Mouse (Mus musculus) liver, embryonic 15.5 days (tissue): ENCODE measurements at regions not wholly inside any gene's neighbourhood (a gene's known extent, or its start where the extent isn't known, plus 50 kb on each side); places are given as distances from the start of the nearest gene placed in this dataset.

Experiments used
- ATAC-seq: fragments of 200-750 bp; cut with Nextera tagmentation; 2 replicates; pipeline ENCODE4 v1.8.0; 2017; ENCODE audit warnings: moderate number of reproducible peaks, mild to moderate bottlenecking, moderate library complexity; ENCODE audit not compliant: insufficient read depth
- H3K27ac ChIP-seq: fragments of 300-500 bp; sonication (generic); replicated peaks from 2 replicates; pipeline ENCODE4 v1.5.1; 2015; ENCODE audit warnings: mild to moderate bottlenecking, inconsistent platforms
- H3K27me3 ChIP-seq: fragments of 300-500 bp; sonication (generic); 2 replicates; pipeline ENCODE4 v1.6.1; 2015; ENCODE audit warnings: mild to moderate bottlenecking, inconsistent platforms
- H3K36me3 ChIP-seq: fragments of 300-500 bp; sonication (generic); replicated peaks from 2 replicates; pipeline ENCODE4 v1.6.1; 2015; ENCODE audit warnings: moderate library complexity, mild to moderate bottlenecking, inconsistent platforms
- H3K4me1 ChIP-seq: fragments of 300-500 bp; sonication (generic); replicated peaks from 2 replicates; pipeline ENCODE4 v1.6.1; 2015; ENCODE audit warnings: inconsistent platforms
- H3K4me2 ChIP-seq: fragments of 300-500 bp; sonication (generic); 2 replicates; pipeline ENCODE4 v1.6.1; 2015; ENCODE audit warnings: moderate library complexity, mild to moderate bottlenecking, inconsistent platforms
- H3K4me3 ChIP-seq: fragments of 300-500 bp; sonication (generic); replicated peaks from 2 replicates; pipeline ENCODE4 v1.5.1; 2015; ENCODE audit warnings: mild to moderate bottlenecking, inconsistent platforms
- H3K9ac ChIP-seq: fragments of 300-500 bp; sonication (generic); 2 replicates; pipeline ENCODE4 v1.6.1; 2015; ENCODE audit warnings: moderate library complexity, mild to moderate bottlenecking, inconsistent platforms
- H3K9me3 ChIP-seq: fragments of 300-500 bp; sonication (generic); replicated peaks from 2 replicates; pipeline ENCODE4 v1.6.1; 2016; ENCODE audit warnings: inconsistent platforms
- WGBS: fragments of 180-500 bp; shearing (Covaris S2); methylation state at CpG from one replicate; pipeline ENCODE4 v1.1.7; 2015; ENCODE audit warnings: mixed read lengths; ENCODE audit not compliant: insufficient replicate concordance; 5-methylcytosine and 5-hydroxymethylcytosine counted together

DNA sequence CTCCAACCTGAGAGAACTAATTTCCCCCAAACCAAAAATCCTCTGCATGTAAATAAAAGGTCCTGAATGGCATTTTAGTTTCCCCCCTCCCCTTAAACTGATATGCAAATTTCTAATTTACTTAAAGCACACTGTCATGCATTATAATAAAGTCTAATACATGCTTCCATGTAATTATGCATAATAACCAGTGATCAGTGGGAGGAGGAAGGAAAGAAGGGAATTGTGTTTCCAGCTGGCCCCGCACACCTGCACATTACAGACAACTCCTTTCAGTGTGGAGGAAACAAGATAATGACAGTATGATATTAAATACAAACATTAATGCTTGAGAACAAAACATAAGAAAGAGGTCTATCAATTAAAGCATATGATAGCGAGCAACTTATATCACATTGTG is 329.5 kb upstream of the Lcorl start:
- no peaks in the 10 kb centered on the region for H3K27me3 ChIP-seq
- no peak for ATAC-seq
- no peaks in the 10 kb centered on the region for H3K9me3 ChIP-seq
- no peak overlapping the region for H3K9ac ChIP-seq
- no peaks in the 10 kb centered on the region for H3K4me1 ChIP-seq
- no peak overlapping the region for H3K4me2 ChIP-seq
- WGBS: 71% methylated on average over 2 of the region's 2 CpGs
- no peak overlapping the region for H3K4me3 ChIP-seq
- H3K36me3 ChIP-seq: no peaks in the 10 kb centered on the region
- no peak overlapping the region for H3K27ac ChIP-seq

DNA sequence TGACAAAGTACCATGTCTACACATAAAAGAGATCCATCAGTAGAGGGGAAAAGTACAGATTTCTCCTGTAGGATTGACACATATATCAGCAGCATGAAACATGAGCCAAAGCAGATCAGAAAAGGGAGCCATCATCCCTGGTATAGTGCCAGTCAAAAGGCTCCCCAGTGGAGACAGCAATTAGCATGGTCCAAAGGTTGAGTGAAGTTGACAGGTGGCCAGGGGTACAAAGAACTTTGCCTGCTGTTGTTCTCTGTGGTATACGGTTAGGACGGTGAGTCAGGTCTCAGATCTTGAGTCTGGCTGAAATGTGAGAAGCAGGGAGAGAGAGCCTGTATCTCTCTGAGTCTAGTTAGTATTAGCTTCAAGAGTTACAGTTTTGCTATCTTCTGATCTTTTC is 324.7 kb upstream of the Lcorl start:
- no peaks in the 10 kb centered on the region for H3K36me3 ChIP-seq
- no peaks in the 10 kb centered on the region for H3K9me3 ChIP-seq
- WGBS: 75% methylated on average over 2 of the region's 2 CpGs
- no peak overlapping the region for H3K4me3 ChIP-seq
- H3K27me3 ChIP-seq: no peaks in the 10 kb centered on the region
- H3K4me2 ChIP-seq: no peak overlapping the region
- H3K9ac ChIP-seq: no peak overlapping the region
- H3K27ac ChIP-seq: no peak overlapping the region
- no peaks in the 10 kb centered on the region for H3K4me1 ChIP-seq
- no peak for ATAC-seq

DNA sequence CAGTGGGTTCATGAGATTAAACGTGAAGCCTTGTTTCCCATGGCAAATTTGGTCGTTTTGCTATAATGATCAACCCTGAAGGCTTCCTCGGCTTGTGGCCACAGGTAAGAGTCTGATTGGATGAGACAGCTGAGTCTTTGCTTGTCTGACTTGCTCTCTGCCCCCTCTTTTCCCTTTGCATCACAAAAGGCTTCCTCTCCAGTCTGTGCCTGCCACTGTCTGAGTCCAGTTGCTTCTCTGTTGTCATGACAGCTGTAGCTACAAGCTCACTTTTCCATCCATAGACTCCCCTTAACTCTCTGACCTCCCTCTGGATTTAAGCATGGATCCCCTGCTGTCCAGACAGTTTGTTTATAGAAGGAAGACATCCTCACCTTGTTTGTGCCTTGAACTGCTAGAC is 314.9 kb upstream of the Lcorl start:
- H3K27me3 ChIP-seq: no peaks in the 10 kb centered on the region
- H3K4me3 ChIP-seq: no peak overlapping the region
- 32% methylated on average over 3 of the region's 3 CpGs for WGBS
- no peaks in the 10 kb centered on the region for H3K9me3 ChIP-seq
- H3K27ac ChIP-seq: no peak overlapping the region
- no peaks in the 10 kb centered on the region for H3K4me1 ChIP-seq
- no peaks in the 10 kb centered on the region for H3K36me3 ChIP-seq
- H3K9ac ChIP-seq: no peak overlapping the region
- H3K4me2 ChIP-seq: no peak overlapping the region
- ATAC-seq: no peak

DNA sequence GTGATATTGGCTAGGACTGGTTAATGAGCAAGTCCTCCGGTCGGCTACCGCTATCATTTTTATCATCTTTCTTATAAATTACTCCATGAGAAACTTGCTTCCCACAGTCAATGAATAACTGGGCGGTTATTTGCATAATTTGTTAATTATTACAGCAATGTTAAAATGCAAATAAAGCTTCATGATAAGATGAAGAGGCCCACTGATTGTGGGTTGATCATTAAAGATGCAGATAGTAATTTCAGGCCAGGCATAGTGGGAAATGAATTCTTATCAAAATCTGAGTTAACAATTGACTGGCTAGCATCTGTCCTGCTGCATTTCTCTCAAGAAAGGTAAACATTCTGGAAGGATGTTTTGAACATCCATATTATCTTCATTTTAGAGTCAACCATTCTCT is 303.4 kb upstream of the Lcorl start:
- no peak for ATAC-seq
- H3K27ac ChIP-seq: no peak overlapping the region
- no peak overlapping the region for H3K9ac ChIP-seq
- no peaks in the 10 kb centered on the region for H3K36me3 ChIP-seq
- no peak overlapping the region for H3K4me3 ChIP-seq
- H3K9me3 ChIP-seq: no peaks in the 10 kb centered on the region
- H3K27me3 ChIP-seq: no peaks in the 10 kb centered on the region
- H3K4me2 ChIP-seq: no peak overlapping the region
- H3K4me1 ChIP-seq: no peaks in the 10 kb centered on the region
- 72% methylated on average over 4 of the region's 4 CpGs for WGBS

DNA sequence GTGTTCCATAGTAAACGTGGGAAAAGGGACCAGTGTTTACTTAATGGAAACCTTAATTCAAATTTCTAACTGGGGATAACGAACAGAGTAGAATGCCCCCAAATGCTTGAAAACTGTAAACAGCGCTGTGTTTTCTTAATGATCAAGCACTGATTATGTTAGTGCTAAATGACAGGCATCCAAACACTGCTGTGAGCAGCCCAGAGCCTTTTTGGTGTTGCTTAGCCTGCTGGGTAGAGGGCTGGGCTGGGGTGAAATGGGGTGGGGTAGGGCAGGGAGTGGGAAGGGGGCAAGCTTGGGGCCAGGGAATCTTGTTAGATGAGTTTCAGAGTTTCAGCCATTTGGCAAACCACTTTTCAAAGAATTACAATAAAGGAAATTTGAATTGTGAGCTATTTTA is 294.6 kb upstream of the Lcorl start:
- no peaks in the 10 kb centered on the region for H3K9me3 ChIP-seq
- H3K4me2 ChIP-seq: no peak overlapping the region
- H3K4me3 ChIP-seq: no peak overlapping the region
- no peak overlapping the region for H3K27ac ChIP-seq
- H3K36me3 ChIP-seq: no peaks in the 10 kb centered on the region
- H3K27me3 ChIP-seq: no peaks in the 10 kb centered on the region
- no peak for ATAC-seq
- H3K9ac ChIP-seq: no peak overlapping the region
- no peaks in the 10 kb centered on the region for H3K4me1 ChIP-seq
- WGBS: 37% methylated on average over 3 of the region's 3 CpGs

DNA sequence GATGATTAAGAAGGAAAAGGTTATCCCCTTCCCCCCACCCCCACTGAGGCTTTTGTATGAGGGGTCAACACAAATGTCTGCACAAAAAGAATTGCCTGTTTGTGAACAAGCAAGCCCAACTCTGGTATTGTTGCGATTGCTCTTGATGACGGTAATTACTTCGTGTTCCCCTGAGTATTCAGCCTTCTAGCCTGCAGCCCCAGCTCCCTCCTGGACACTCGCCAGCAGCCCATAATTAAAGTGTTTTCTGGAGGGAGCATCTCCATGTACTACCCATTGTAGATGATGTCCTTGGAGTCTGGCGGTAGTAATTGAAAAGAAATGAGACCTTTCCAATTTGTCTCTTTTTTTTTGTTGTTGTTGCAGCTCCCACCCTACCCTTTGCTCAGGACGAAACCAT is 293.4 kb upstream of the Lcorl start:
- no peaks in the 10 kb centered on the region for H3K27me3 ChIP-seq
- no peaks in the 10 kb centered on the region for H3K4me1 ChIP-seq
- 58% methylated on average over 6 of the region's 6 CpGs for WGBS
- ATAC-seq: no peak
- no peaks in the 10 kb centered on the region for H3K36me3 ChIP-seq
- no peaks in the 10 kb centered on the region for H3K9me3 ChIP-seq
- no peak overlapping the region for H3K4me2 ChIP-seq
- H3K9ac ChIP-seq: no peak overlapping the region
- no peak overlapping the region for H3K27ac ChIP-seq
- H3K4me3 ChIP-seq: no peak overlapping the region

DNA sequence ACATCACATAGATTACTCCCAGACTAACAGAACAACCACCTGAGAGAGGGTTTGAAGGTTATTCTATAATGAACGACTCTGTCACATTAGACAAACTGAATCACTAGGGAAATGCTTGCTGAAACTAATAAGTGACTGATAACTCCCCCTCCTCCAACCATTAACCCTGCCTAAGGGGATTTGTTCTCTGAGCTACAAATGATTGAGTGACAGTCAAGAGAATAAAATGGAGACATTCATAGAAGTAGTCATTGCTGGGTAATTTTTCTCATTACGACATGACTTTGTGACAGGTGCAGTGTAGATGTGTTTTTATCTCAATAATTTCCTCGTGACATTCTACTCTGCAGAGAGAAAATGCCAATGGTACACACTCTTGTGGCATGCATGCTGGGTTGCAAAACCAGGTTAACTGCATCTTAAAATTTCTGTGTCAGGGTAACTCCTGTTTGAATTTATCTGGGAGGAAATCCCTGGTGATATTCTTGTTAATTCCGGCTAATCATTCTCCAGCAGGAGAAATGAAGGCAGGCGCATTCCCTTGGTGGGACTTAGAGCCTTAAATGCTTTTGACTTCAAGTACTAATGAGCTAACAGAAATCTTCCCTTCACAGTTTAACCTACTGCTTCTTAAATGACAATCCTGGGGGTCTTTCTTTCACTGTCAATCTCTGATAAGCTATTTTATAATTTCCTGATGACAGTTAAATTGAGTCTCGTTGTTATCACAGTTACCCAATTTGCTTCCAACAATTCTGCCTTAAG is 292.6 kb upstream of the Lcorl start:
- Histone ChIP-seq H3K4me2 (no peak overlapping the region), H3K4me3 (no peak overlapping the region), H3K9me3 (no peaks in the 10 kb centered on the region), H3K27me3 (no peaks in the 10 kb centered on the region), H3K27ac (no peak overlapping the region), H3K9ac (no peak overlapping the region), H3K4me1 (no peaks in the 10 kb centered on the region), H3K36me3 (no peaks in the 10 kb centered on the region)
- WGBS: 62% methylated on average over 6 of the region's 6 CpGs
- no peak for ATAC-seq

DNA sequence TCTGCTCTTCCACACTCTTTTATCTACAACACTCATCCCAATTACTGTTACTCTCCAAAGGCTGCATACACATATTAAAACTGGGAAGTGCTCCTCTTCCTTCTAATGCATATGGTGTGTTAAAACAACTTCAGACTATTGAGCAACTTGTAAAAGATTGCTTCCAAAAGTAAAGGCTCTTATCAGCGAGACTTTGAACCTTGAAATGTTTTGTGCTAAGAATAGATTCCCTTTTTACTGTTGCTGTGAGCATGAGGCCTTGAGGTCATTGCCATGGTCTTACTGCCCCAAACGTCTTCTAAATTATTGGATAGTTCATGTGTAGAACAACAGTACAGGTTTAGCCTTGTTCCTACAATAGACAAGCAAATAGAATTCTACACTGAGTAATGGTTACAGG is 281.6 kb upstream of the Lcorl start:
- H3K9me3 ChIP-seq: no peaks in the 10 kb centered on the region
- H3K4me3 ChIP-seq: no peak overlapping the region

DNA sequence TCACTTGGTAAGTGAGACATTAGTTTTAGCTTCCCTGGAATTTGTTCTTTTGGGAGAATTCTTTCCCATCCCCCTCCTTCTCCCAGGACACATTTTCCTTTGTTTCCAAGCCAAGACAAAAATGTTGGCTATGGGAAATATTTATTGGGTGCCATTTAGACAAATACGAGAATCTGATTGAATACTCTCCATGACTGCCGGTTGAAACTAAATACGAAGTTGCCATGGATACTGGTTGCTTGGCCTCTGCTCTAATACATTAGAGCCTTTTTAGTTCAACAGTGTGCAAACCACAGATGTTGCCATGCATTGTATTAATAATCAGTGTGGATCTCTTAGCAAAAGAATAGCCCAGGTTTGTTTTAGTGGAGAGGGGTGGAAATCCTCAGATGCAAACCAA is 280.3 kb upstream of the Lcorl start:
- H3K36me3 ChIP-seq: no peaks in the 10 kb centered on the region
- no peak for ATAC-seq

More for the DNA sequence above, 281.6 kb upstream of the Lcorl start:
- Histone ChIP-seq H3K27ac (no peak overlapping the region), H3K27me3 (no peaks in the 10 kb centered on the region), H3K4me2 (no peak overlapping the region), H3K4me1 (no peaks in the 10 kb centered on the region), H3K36me3 (no peaks in the 10 kb centered on the region), H3K9ac (no peak overlapping the region)
- ATAC-seq: no peak
- WGBS: 31% methylated on average over 2 of the region's 2 CpGs

DNA sequence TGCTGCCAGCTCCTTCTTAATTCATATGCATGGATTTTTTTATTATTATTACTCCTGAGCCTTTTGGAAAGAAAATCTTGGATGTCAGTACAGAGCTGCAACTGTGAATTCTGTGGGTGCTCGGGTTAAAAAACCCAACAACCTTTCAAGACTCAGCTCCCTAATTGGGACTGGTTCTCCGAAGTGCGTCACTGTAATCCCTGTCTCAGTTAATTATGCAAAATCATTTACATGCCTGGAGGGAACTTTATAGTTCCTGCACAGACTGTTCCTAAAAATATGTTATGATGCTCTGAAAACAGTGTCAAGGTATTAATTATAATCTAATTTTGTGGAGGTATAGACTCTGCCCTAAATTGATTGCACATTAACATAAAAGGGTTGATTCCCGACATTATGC is 250.6 kb upstream of the Lcorl start:
- H3K27ac ChIP-seq: no peak overlapping the region
- no peaks in the 10 kb centered on the region for H3K9me3 ChIP-seq
- no peaks in the 10 kb centered on the region for H3K4me1 ChIP-seq
- H3K4me2 ChIP-seq: no peak overlapping the region
- H3K36me3 ChIP-seq: no peaks in the 10 kb centered on the region
- H3K27me3 ChIP-seq: no peaks in the 10 kb centered on the region
- no peak for ATAC-seq
- H3K9ac ChIP-seq: no peak overlapping the region
- 63% methylated on average over 4 of the region's 4 CpGs for WGBS
- H3K4me3 ChIP-seq: no peak overlapping the region

More for the DNA sequence above, 280.3 kb upstream of the Lcorl start:
- no peak overlapping the region for H3K4me3 ChIP-seq
- no peaks in the 10 kb centered on the region for H3K27me3 ChIP-seq
- H3K27ac ChIP-seq: no peak overlapping the region
- H3K9ac ChIP-seq: no peak overlapping the region
- H3K4me1 ChIP-seq: no peaks in the 10 kb centered on the region
- no peak overlapping the region for H3K4me2 ChIP-seq
- 67% methylated on average over 3 of the region's 3 CpGs for WGBS
- H3K9me3 ChIP-seq: no peaks in the 10 kb centered on the region

DNA sequence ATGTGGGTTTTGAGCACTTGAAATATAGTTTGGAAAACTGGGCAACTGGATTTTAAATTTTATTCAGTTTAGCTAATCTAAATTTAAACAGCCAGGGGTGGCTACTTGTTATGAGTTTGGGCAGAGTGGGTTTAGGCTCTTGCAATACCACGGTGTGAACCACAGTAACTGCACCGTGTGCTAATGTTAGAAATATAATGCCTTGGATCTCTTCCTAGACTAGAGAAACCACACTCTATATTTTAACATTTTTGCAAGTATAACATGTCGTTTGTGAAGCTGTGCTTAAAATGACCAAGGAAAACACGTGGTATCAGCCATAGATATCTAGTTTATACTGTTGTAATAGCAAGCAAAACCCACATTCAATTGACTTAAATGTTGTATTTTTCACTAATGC is 245.9 kb upstream of the Lcorl start:
- no peak overlapping the region for H3K27ac ChIP-seq
- no peaks in the 10 kb centered on the region for H3K4me1 ChIP-seq
- WGBS: 56% methylated on average over 4 of the region's 4 CpGs
- no peaks in the 10 kb centered on the region for H3K27me3 ChIP-seq
- no peak for ATAC-seq
- H3K9ac ChIP-seq: no peak overlapping the region
- H3K36me3 ChIP-seq: no peaks in the 10 kb centered on the region
- H3K9me3 ChIP-seq: no peaks in the 10 kb centered on the region
- H3K4me3 ChIP-seq: no peak overlapping the region
- no peak overlapping the region for H3K4me2 ChIP-seq

DNA sequence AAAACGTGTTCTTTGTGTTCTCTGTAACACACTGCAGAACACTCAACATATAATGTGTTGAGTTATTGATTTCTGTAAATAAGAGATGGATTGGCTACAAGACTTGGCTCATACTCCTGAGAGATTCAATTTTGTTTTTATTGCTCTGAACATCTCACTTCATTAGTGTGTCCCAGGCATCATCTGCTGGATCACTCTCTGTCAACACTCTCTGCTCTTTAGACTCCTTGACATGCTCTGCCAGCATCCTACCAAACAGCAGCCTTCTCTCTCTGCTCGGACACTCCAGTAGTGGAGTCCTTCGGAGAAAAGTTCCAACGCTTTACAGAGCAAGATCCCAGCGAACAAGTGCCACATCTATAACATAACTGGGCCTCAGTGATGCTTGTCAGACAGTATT is 235.1 kb upstream of the Lcorl start:
- Histone ChIP-seq H3K9me3 (no peaks in the 10 kb centered on the region), H3K4me2 (no peak overlapping the region), H3K4me1 (no peaks in the 10 kb centered on the region), H3K36me3 (no peaks in the 10 kb centered on the region), H3K27me3 (no peaks in the 10 kb centered on the region), H3K9ac (no peak overlapping the region), H3K4me3 (no peak overlapping the region), H3K27ac (no peak overlapping the region)
- WGBS: 54% methylated on average over 5 of the region's 5 CpGs
- ATAC-seq: no peak
